Mouse (Mus musculus): ENCODE measurements around the gene Sct.
A peak's percentile ranks its signal among the peaks of the same experiment; 100 is the strongest.
"Not testable (repeated sequence)": the region's sequence is repeated elsewhere in the genome, so short reads cannot be mapped to it uniquely, and the experiment has no call there.

Gene Sct

DNA sequence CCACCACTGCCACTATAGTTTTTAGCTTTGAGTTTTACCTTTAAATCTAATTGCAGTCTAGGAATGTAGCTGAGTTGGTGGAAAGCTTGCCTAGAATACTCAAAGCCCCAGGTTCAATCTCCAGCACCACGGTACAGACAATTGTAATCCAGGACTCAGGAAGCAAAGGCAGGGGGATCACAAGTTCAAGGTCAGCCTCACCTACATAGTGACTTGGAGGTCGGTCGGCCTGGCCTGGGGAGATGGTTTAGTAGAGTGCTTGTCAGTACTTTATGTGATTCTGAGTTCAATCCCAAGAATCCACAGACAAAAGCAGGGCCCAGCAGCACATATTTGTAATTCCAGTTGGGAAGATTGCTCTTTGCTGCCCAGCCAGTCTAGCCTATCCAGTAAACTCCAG is 9.1 kb upstream of the Sct start:
- DNase-seq, result no peak

GRCm38 (mm10) chr7:141282756-141283155 is 3.8 kb upstream of the Sct start:
- DNase-seq, result no peak

GRCm38 (mm10) chr7:141281442-141281841 is 2.5 kb upstream of the Sct start:
- peak; percentile 68 for DNase-seq

DNA sequence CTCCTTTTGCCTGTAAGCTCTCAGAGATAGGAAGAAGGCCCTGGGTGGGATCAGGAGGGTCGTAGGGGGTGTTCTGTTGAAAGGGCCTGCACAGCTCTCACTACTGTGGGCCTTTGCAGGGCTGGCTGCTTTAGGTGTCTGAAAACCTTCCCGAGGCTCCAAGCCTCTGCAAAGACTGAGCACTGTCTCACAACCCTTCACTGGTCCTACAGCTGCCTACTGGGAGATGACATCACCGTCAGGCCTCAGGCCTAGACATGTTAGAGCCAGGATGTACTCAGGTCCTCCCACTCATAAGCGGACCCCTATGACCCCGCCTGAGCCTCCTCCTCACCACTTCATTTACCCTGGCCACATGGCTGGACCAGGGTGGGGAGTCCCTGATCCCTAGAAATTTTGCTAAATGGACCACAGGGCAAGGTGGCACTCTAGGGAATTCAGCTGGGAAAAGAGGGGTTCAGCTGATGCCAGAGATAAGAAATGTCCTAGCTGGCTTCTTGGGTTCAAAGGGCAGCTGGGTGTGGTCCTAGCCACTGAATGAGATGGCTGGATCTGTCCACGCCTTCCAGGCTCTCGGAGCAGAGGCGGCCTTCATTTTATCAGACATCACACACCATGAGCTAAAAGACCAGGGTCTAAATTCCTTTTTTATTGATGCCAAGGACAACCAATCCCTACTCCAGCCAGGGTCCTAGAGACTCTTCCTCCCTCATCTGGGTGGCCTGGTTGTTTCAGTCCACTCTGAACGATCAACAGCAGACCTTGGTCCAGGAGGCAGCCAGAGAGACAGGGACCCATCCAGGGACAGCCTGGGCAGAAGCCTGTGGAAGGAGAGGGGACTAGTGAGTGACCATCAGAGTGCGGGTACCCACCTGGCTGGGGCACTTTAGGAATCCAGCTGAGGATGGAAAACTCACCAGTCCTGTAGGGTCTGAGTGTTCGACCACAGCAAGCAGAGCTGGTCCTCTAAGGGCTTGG is 943 bp downstream of the Sct start:
- no peak for DNase-seq

DNA sequence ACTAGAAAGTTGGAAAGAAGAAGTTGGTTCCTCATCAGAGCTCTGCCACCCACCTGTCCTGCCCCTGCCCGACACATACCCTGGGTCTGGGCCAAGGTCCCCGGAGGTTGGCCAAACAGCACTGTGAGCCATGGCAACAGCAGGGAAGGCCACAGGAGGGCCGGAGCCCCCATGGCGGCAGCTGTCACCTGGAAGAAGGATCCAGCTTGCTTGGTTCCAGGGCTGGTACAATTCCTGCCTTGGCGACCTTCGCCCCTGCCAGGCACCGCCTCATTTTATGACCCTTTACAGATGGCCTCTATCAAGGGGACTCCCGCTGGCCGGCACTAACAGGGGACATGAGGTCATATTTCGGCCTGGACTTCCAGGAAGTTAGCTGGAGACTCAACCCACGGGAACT is 2.4 kb downstream of the Sct start, which contains the start of gene Cdhr5:
Gene Cdhr5, minus strand, starts transcription at position 241 of the 400 bp plus-strand sequence.
- peak; percentile 88 for DNase-seq

GRCm38 (mm10) chr7:141275356-141275755 is 3.6 kb downstream of the Sct start:
- DNase-seq, result no peak

- DNase-seq, result no peak
Observed at GRCm38 (mm10) chr7:141270631-141271030, 8.3 kb downstream of the Sct start.

DNA sequence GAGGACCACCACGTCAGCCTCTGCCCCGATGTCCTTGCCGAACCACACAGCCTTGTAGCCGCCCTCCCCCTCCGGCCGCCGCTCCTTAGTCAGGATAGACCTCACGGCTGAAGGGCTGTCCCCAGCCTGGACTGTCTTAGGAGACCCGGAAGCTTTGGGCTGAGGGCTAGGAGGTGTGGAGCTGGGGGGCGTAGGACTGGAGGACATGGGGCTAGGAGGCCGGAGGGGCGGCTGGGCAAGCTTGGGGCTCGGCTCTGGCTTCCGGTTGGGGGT is 9.7 kb downstream of the Sct start:
- DNase-seq, result no peak

DNA sequence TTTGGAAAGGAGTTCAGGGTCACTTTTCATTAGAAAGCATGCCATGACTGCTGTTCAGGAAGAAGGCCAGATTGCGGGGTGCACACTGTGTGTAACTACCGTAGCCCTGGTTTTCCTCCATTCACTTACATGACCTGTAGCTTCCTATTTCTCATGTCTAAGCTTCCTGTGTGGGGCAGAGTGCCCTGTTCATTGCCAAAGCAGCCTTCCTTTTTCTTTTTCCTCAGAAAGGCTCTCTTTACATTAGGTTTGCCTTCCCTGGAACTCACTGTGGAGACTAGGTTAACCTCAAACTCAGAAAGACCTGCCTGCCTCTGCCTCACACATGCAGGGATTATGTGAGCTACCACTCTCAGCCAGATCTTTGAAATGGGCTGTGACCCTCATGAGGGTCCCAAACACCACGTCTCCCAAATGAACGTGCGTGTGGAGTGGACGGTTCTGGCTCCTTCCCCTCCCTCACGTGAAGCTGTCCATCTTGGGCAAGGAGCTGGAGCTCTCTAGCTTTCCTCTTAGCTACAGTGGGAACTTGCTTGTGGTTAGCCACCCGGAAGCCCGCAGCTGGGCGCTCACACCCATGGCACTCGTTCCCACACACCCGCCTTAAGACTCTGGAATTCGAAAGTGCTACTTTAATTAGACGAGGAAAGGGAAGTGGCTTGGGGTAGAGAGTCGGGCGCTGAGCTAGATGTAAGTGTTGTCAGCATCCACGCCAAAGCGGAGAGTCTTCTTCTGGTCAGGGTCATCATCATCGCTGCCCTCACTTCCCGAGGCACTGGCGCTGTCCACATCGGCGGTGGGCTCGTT is 10.3 kb downstream of the Sct start:
- no peak for DNase-seq

GRCm38 (mm10) chr7:141265739-141266561 is 13.0 kb downstream of the Sct start, which contains the start of gene Irf7:
TSS of gene Irf7 (minus strand) at chr7:141266481.
- DNase-seq, result peak; percentile 78

DNA sequence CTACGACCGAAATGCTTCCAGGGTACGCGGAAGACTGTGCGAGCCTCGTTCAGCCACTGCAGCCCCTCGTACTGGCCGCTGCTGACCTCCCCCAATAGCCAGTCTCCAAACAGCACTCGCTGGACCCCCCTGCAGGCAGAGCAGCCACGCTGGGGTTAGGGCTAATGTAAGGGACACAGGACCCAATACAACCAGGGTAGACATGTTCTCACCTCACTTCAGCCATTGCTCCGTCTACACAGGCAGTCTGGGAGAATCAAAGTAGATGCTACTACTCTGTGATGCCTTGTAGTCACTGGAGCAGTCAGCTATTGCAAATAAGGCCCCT is 13.6 kb downstream of the Sct start:
- DNase-seq, result no peak

DNA sequence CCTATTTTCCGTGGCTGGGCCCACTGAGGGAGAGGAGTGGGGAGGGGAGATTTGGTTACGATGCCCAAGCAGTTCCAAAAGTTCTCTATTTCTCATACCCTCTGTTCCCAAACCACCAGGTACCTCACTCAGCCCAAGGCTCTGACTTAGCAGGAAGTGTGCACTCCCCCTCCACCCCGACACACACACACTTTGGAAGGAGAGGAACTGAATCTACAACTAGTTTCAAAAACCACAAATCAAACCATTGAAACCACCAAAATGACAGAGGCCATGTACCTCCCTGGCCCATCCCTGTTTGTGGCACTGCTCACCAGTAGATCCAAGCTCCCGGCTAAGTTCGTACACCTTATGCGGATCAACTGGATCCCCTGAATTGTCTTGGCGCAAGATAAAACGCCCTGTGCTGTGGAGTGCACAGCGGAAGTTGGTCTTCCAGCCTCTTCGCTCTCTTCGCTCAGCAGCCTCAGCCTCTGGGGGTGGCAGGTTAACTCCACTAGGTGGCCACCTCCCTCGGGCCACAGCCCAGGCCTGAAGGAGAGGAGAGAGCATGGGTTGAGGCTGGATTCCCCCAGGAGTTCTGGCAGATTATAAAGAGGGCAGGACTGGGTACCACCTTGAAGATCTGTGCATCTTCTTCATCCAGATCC is 14.0 kb downstream of the Sct start:
- DNase-seq, result peak; percentile 44

DNA sequence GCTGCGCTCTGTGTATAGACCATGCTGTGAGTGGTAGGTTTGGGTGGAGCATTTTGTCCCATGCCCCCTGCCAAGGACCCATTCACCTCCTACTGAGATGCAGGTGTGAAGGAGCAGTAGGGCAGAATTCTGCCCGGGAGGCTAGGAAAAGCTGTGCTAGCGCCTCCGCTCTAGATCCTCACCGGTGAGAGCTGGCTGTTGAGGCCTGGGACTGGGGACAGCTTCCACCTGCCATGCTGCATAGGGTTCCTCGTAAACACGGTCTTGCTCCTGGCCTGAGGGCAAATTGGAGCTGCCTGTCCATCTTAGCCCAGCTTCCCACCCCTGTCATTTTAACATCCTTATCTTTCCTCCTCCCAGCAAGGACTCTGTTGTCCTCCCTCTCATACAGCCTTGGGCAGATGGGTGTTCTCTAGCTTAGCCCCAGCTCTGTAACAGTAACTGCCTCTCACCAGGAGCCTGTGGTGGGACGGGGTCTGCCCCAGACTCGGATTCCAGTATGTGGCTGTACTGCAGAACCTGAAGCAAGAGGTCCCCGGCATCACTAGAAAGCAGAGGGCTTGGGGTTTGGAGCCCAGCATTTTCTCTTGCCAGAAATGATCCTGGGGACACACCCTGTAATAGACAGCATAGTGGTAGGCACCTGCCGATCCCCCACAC is 14.8 kb downstream of the Sct start:
- no peak for DNase-seq

DNA sequence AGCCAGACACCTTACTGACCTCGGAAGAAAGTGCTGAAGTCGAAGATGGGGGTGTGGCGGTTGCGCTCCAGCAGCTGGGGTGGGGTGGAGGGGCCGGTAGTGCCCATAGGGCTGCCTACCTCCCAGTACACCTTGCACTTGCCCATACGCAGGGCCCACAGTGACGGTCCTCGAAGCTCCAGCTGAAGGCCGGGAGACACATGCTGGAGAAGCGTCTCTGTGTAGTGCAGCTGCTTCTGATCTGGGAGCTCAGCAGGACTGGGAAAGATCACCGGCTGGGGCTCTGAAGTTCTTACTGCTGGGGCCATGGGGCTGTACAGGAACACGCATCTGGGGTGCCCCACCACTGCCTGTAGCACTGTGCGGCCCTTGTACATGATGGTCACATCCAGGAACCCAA is 15.3 kb downstream of the Sct start:
- no peak for DNase-seq

DNA sequence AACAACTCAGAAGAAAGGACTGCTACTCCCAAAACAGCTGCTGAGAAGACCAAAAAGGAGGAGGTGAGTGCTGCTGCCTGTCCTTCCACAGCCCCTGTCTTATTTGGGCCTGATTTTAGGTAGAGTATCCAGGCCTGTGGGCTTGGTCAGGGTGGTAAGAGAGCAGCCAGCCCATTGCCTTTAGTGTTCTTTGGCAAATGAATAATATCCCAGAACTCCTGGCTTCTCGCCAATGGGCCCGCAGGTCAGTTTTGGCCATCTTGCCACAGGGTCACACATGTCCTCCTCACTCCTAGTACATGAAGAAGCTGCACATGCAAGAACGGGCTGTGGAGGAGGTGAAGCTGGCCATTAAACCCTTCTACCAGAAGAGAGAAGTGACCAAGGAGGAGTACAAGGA is 17.5 kb downstream of the Sct start:
- DNase-seq, result no peak

DNA sequence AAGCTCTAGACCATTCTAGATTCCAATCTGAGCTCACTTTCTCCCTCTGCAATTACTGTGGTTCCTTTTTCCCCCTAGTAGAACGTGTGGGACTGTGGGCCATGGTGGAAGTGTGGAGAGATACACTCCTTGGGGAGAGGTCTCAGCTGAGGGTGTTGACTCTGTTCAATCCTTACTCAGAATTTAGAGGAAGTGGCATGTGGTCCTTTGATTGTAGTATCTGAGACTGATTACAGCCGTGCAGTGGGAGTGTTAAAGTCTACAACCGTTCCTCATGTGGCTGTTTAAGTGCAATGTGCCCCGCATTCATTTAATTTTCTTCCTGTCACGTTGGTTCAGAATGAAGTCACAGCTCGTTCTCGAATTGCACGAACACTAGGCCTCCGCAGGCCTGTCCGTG is 22.8 kb downstream of the Sct start:
- DNase-seq, result no peak

- DNase-seq, result not testable (repeated sequence)
Observed at GRCm38 (mm10) chr7:141250486-141250885, 28.4 kb downstream of the Sct start.

- DNase-seq, result no peak
Observed at GRCm38 (mm10) chr7:141231551-141231950, 47.4 kb downstream of the Sct start.

GRCm38 (mm10) chr7:141231111-141231510 is 47.8 kb downstream of the Sct start:
- DNase-seq, result no peak

DNA sequence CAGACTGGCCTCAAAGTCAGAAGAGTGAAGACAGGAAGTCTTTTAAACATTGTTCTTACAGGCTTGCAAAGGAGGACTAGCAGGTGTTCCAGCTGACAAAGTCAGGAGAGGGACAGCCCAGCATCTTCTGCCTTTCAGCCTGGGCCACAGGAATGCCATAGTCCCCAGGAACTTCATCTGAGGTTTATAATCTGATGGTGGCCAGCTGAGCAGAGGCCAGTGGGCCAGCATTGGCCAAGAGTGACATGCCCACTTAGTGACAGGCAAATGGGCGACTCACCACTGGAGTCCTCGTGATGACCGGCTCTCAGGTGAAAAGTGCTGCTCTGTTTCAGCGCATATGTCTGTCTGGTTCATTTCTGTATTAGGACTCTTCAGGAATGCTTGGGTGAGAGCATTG is 48.4 kb downstream of the Sct start:
- no peak for DNase-seq

GRCm38 (mm10) chr7:141229702-141230101 is 49.2 kb downstream of the Sct start:
- DNase-seq, result no peak

Data from kidney, adult 9 months (tissue).